Mouse (Mus musculus) splenic B cell, adult 2 months (primary cell): ENCODE data around the gene Trim65.

Source experiments
- DNase-seq: peaks from one replicate; pipeline ENCODE4 v3.0.0-alpha.2; 2011; ENCODE audit warnings: low read depth, low spot score
- H3K27me3 ChIP-seq: 2 replicates; pipeline ENCODE4 v1.6.1; 2012; ENCODE audit warnings: mild to moderate bottlenecking, low read length, moderate library complexity, mixed read lengths; ENCODE audit not compliant: control insufficient read depth, poor library complexity, insufficient read depth, severe bottlenecking
- H3K36me3 ChIP-seq: 2 replicates; pipeline ENCODE4 v1.6.1; 2012; ENCODE audit warnings: mild to moderate bottlenecking, low read length, moderate library complexity, mixed read lengths; ENCODE audit not compliant: control insufficient read depth, poor library complexity, insufficient read depth, severe bottlenecking

Trim65 gene

DNA sequence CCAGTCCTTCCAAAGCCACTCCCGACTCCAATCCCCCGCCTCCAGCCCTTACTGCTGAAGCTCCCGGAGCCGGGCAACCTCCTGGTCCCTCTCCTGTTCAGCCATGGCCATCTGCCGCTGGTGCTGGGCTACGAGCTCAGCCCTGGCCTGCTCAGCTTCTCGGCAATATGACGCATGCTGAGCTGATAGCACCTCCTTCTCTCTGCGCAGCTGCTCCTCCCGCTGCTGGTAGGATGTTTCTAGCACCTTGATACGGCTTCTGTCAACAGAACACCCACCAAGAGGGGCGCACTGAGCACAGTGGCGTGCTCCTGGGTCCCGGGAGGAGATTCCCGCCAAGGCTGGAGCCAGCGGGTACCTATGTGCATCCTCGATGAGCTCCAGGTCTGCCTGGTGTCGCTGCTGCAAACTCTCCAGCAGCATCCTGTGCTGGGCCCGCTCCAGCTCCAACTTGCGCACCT, 17.9 kb upstream of the Trim65 start:
- DNase-seq: no peak
- Histone ChIP-seq H3K36me3 (no peaks in the 10 kb centered on the region), H3K27me3 (no peaks in the 10 kb centered on the region)

GRCm38 (mm10) chr11:116146294-116146985, 15.5 kb upstream of the Trim65 start:
- Histone ChIP-seq H3K27me3 (no peaks in the 10 kb centered on the region), H3K36me3 (no peaks in the 10 kb centered on the region)
- no peak for DNase-seq

- no peak for DNase-seq
- Histone ChIP-seq H3K36me3 (no peaks in the 10 kb centered on the region), H3K27me3 (no peaks in the 10 kb centered on the region)
These were observed 14.8 kb upstream of the Trim65 start for GRCm38 (mm10) chr11:116145481-116146293.

DNA sequence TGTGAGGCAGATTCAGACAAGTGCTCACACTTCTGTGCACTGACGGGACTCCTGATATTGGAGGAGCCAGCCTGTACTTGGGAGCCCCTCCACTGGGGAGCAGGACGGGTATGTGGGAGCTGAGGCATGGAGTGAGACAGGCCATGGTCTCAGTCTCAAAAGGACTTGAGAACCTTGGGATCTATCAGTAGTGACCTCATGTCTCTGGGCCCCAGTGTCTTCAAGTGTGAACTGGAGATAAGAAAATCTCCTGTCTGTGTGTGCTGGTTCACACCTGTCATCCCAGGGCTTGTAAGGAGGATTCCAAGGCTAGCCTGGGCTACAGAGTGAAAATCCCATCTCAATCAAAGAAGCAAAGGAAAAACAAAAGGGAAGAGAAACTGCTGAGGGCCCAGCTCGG, 12.5 kb upstream of the Trim65 start:
- H3K27me3 ChIP-seq: no peaks in the 10 kb centered on the region
- H3K36me3 ChIP-seq: no peaks in the 10 kb centered on the region
- no peak for DNase-seq

GRCm38 (mm10) chr11:116142211-116142991, 11.5 kb upstream of the Trim65 start:
- DNase-seq: no peak
- H3K27me3 ChIP-seq: no peaks in the 10 kb centered on the region

GRCm38 (mm10) chr11:116138468-116139138, 7.7 kb upstream of the Trim65 start, which contains the start of gene Mrpl38:
Mrpl38 (minus strand) TSS chr11:116138868.
- peak; percentile 97 for DNase-seq
- H3K36me3 ChIP-seq: no peaks in the 10 kb centered on the region; the same call in 1 of the 2 replicates

More at GRCm38 (mm10) chr11:116142211-116142991, 11.5 kb upstream of the Trim65 start:
- H3K36me3 ChIP-seq: no peaks in the 10 kb centered on the region

DNA sequence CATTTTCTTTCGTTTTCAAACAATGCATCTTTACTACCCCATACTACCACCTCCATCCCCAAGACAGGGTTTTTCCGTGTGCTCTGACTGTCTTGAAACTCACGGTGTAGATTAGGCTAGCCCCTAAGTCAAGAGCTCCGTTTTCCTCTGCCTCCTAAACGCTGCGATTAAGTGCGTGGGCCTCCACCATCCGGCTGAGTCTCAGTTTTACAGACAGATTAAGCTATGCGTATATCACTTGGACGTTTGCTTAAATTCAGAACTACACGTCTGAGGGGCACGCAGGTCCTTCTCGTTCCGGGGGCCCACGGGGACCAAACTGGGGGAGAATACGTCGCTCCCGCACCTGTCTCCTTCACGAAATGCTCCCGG, 7.2 kb upstream of the Trim65 start:
- no peaks in the 10 kb centered on the region; the same call in 1 of the 2 replicates for H3K36me3 ChIP-seq
- no peak for DNase-seq
- H3K27me3 ChIP-seq: no peaks in the 10 kb centered on the region

More at GRCm38 (mm10) chr11:116138468-116139138, 7.7 kb upstream of the Trim65 start, which contains the start of gene Mrpl38:
- no peaks in the 10 kb centered on the region for H3K27me3 ChIP-seq

DNA sequence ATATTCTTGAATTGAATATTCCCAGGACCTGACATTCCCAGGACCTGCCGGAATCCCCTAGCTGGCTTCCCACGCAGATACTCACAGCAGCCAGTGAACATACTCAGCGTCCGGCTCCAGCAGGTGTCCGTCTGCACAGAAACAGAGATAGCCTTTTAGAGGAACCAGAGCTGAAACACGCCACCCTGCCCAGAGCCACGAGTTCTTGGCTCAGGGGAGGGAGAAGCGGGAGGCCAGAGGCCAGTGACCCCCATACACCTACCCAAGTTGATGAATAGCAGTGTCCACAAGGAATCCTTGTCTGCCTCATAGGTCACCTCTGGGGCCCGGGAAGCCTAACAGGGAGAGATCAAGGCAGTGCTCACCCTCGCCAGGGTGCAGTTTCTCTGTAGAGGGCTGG, 3.2 kb upstream of the Trim65 start:
- no peaks in the 10 kb centered on the region; the same call in 1 of the 2 replicates for H3K36me3 ChIP-seq
- DNase-seq: no peak

DNA sequence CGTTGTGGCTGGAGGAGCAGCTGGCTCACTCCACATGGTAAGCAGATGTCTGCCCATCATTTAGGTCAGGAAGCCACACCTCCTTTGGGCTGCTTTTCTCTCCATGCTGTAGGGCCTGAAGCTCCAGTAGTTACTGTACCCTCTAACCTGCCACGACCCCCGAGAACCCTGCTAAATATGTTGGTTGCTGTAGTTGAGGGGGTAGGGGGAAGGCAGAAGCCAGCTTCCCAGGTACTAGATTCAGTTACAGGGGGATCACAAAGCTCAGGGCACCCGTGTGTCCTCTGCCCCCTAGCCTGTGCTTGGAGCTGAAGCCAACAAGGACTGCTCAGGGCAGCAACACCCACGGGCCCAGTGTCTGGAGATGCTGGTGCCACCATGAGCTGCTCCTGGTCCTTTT, 2.6 kb upstream of the Trim65 start:
- Histone ChIP-seq H3K27me3 (no peaks in the 10 kb centered on the region), H3K36me3 (no peaks in the 10 kb centered on the region; the same call in 1 of the 2 replicates)
- DNase-seq: no peak

More for the DNA sequence above, 3.2 kb upstream of the Trim65 start:
- no peaks in the 10 kb centered on the region for H3K27me3 ChIP-seq

DNA sequence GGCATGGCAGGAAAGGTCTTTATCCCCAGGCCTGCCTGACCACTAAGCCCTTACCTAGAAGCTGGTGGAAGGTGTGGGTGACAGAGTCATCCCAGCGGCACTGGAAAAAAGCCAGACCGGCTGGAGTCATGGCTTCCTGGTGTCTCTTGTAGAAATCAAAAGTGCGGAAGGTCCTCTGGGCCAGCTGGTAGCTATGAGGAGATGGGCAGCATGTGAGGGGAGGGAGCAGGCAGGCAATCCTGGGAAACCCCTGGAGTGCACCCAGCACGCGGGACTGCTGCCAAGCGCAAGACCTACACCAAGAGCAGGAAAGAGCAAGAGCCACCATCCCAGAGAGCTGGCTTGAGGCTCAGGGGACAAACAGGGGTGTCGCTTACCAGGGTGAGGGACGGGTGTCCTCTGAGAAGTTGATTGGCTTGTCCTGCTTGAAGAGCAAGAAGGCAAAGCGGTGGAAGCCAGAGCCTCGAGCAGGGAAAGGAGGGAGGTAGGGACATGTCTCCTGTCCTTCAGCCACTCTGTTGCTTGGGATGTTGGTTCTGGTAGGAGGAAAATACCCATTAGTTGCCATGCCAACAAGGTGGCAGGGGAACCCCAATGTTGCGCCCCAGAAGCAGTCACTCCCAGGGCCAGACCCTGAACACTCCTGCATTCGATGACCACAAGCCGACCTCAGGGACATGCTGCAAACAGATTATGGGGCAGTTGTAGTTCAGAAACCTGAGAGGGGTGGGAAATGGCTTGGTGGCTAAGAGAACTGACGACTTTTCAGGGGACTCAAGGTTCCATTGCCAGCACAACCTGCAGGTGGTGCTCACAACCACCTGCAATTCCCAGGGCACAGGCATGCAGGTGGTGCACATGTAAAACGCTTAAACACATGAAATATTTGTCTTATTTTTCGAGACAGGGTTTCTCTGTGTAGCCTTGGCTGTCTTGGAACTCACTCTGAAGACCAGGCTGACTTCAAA, 1.7 kb upstream of the Trim65 start:
- H3K27me3 ChIP-seq: no peaks in the 10 kb centered on the region
- DNase-seq: peak; percentile 60

GRCm38 (mm10) chr11:116131349-116132170, 632 bp upstream of the Trim65 start:
- peaks cover 4% of the 10 kb centered on the region; the same call in 1 of the 2 replicates for H3K36me3 ChIP-seq
- DNase-seq: no peak

More for the DNA sequence above, 1.7 kb upstream of the Trim65 start:
- H3K36me3 ChIP-seq: no peaks in the 10 kb centered on the region; the same call in 1 of the 2 replicates

GRCm38 (mm10) chr11:116129993-116130487, 888 bp downstream of the Trim65 start:
- peak; percentile 56 for DNase-seq
- Histone ChIP-seq H3K36me3 (peaks cover 14% of the 10 kb centered on the region), H3K27me3 (no peaks in the 10 kb centered on the region)

More at GRCm38 (mm10) chr11:116131349-116132170, 632 bp upstream of the Trim65 start:
- no peaks in the 10 kb centered on the region for H3K27me3 ChIP-seq
